Mouse (Mus musculus) right cerebral cortex, postnatal 25 days (tissue): ENCODE data around the gene Cadm1.

Experiments used
- DNase-seq: peaks from one replicate; pipeline ENCODE4 v3.0.0; 2022

Cadm1 gene

GRCm38 (mm10) chr9:47529602-47530450, at the start of gene Cadm1:
TSS of gene Cadm1 (plus strand) at chr9:47530173.
- peak; percentile 97 for DNase-seq

GRCm38 (mm10) chr9:47484506-47484905, 45.5 kb upstream of the Cadm1 start:
- no peak for DNase-seq

GRCm38 (mm10) chr9:47485186-47485585, 44.8 kb upstream of the Cadm1 start:
- no peak for DNase-seq

GRCm38 (mm10) chr9:47499761-47500160, 30.2 kb upstream of the Cadm1 start:
- no peak for DNase-seq

GRCm38 (mm10) chr9:47505956-47506355, 24.0 kb upstream of the Cadm1 start:
- DNase-seq, result no peak

- no peak for DNase-seq
These were observed 23.1 kb upstream of the Cadm1 start for GRCm38 (mm10) chr9:47506876-47507275.

- no peak for DNase-seq
These were observed 21.9 kb upstream of the Cadm1 start for GRCm38 (mm10) chr9:47508109-47508508.

- no peak for DNase-seq
These were observed 17.5 kb upstream of the Cadm1 start for GRCm38 (mm10) chr9:47512521-47512920.

- no peak for DNase-seq
These were observed 15.7 kb upstream of the Cadm1 start for GRCm38 (mm10) chr9:47514318-47514717.

- DNase-seq, result no peak
These were observed 13.7 kb upstream of the Cadm1 start for GRCm38 (mm10) chr9:47516238-47516637.

- no peak for DNase-seq
These were observed 2.7 kb upstream of the Cadm1 start for GRCm38 (mm10) chr9:47527290-47527689.

GRCm38 (mm10) chr9:47527741-47528140, 2.2 kb upstream of the Cadm1 start:
- peak; percentile 54 for DNase-seq

GRCm38 (mm10) chr9:47529182-47529581, 791 bp upstream of the Cadm1 start:
- no peak for DNase-seq

GRCm38 (mm10) chr9:47530544-47530921, 560 bp downstream of the Cadm1 start:
- DNase-seq, result no peak

GRCm38 (mm10) chr9:47530922-47531850, 1.2 kb downstream of the Cadm1 start:
- DNase-seq, result peak; percentile 76

- no peak for DNase-seq
These were observed 2.4 kb downstream of the Cadm1 start for GRCm38 (mm10) chr9:47532215-47532865.

- DNase-seq, result no peak
These were observed 3.5 kb downstream of the Cadm1 start for GRCm38 (mm10) chr9:47533461-47533860.

GRCm38 (mm10) chr9:47534573-47535475, 4.9 kb downstream of the Cadm1 start:
- DNase-seq, result no peak

- no peak for DNase-seq
These were observed 15.3 kb downstream of the Cadm1 start for GRCm38 (mm10) chr9:47545245-47545644.

GRCm38 (mm10) chr9:47545667-47546066, 15.7 kb downstream of the Cadm1 start:
- DNase-seq, result no peak

- DNase-seq, result no peak
These were observed 18.4 kb downstream of the Cadm1 start for GRCm38 (mm10) chr9:47548402-47548801.

GRCm38 (mm10) chr9:47548916-47549315, 18.9 kb downstream of the Cadm1 start:
- no peak for DNase-seq
